Mouse (Mus musculus) myocyte (in vitro differentiated cells): Measurements from ENCODE around the gene Plk1.

ENCODE experiments used
- CEBPB ChIP-seq: IDR thresholded peaks from 2 replicates; pipeline ENCODE4 v1.6.1; 2011; ENCODE audit warnings: mild to moderate bottlenecking, moderate library complexity; ENCODE audit not compliant: poor library complexity, insufficient read depth, severe bottlenecking
- E2F4 ChIP-seq: IDR thresholded peaks from one replicate; pipeline ENCODE4 v1.6.1; 2011; ENCODE audit warnings: mild to moderate bottlenecking, control low read depth, moderate library complexity; ENCODE audit not compliant: insufficient read depth
- MAX ChIP-seq: IDR thresholded peaks from one replicate; pipeline ENCODE4 v1.6.1; 2011; ENCODE audit warnings: low read depth, mild to moderate bottlenecking, control low read depth
- MYOD1 ChIP-seq, 3 experiments: IDR thresholded peaks; one replicate each; pipeline ENCODE4 v1.6.1; 2011; ENCODE audit warnings: control low read depth in 2 of 3, low read depth in 2 of 3, mild to moderate bottlenecking in 2 of 3, moderate library complexity in 1 of 3; ENCODE audit not compliant: insufficient read length in 2 of 3, control insufficient read depth in 1 of 3
- MYOG ChIP-seq, 3 experiments: IDR thresholded peaks; one replicate each; pipeline ENCODE4 v1.6.1; 2011; ENCODE audit warnings: control low read depth in 2 of 3, low read depth in 2 of 3, mild to moderate bottlenecking in 2 of 3; ENCODE audit not compliant: insufficient read length in 2 of 3, control insufficient read depth in 1 of 3, insufficient read depth in 1 of 3
- POLR2A ChIP-seq: IDR thresholded peaks from one replicate; pipeline ENCODE4 v1.6.1; 2011; ENCODE audit warnings: low read depth, mild to moderate bottlenecking, control low read depth, moderate library complexity; ENCODE audit not compliant: insufficient read length
- POLR2AphosphoS2 ChIP-seq: IDR thresholded peaks from one replicate; pipeline ENCODE4 v1.6.1; 2011; ENCODE audit warnings: low read depth, control low read depth; ENCODE audit not compliant: insufficient read length
- REST ChIP-seq: IDR thresholded peaks from one replicate; pipeline ENCODE4 v1.6.1; 2011; ENCODE audit warnings: mild to moderate bottlenecking, control low read depth, moderate library complexity; ENCODE audit not compliant: insufficient read depth, insufficient read length
- SRF ChIP-seq: IDR thresholded peaks from one replicate; pipeline ENCODE4 v1.6.1; 2011; ENCODE audit warnings: low read depth; ENCODE audit not compliant: control insufficient read depth, insufficient read length
- TCF12 ChIP-seq: IDR thresholded peaks from one replicate; pipeline ENCODE4 v1.6.1; 2011; ENCODE audit warnings: mild to moderate bottlenecking, control low read depth; ENCODE audit not compliant: poor library complexity, insufficient read depth, severe bottlenecking
- TCF3 ChIP-seq: IDR thresholded peaks from one replicate; pipeline ENCODE4 v1.6.1; 2011; ENCODE audit warnings: low read depth, control low read depth; ENCODE audit not compliant: insufficient read length
- USF1 ChIP-seq: IDR thresholded peaks from one replicate; pipeline ENCODE4 v1.6.1; 2011; ENCODE audit warnings: low read depth, mild to moderate bottlenecking, control low read depth, moderate library complexity

GRCm38 (mm10) chr7:122158488-122158887, 751 bp upstream of the Plk1 start:
- TF ChIP-seq POLR2A (no peak), CEBPB (no peak), TCF12 (no peak), MYOG (IDR thresholded peaks at IDR 0.05; ENCODE audit: control insufficient read depth in 1 of 3, insufficient read depth in 1 of 3, insufficient read length in 2 of 3, low read depth in 2 of 3) (no peak), MAX (no peak), USF1 (no peak), POLR2AphosphoS2 (no peak), MYOD1 (IDR thresholded peaks at IDR 0.05; ENCODE audit: control insufficient read depth in 1 of 3, insufficient read length in 2 of 3, low read depth in 2 of 3) (no peak), E2F4 (no peak), REST (no peak), TCF3 (no peak), SRF (no peak)
